Mouse (Mus musculus) forebrain, embryonic 13.5 days (tissue): ENCODE results near the gene Rps11. TPM values are rescaled to one million over a fixed set of nuclear protein-coding genes. Genes with fewer than 3 reads are reported as not detected.
A peak's percentile ranks its signal among the peaks of the same experiment; 100 is the strongest.

Experiments
- ATAC-seq: fragments of 200-750 bp; cut with Nextera tagmentation; 2 replicates; pipeline ENCODE4 v1.8.0; 2017
- H3K27ac ChIP-seq: fragments of 300-500 bp; sonication (generic); 2 replicates; pipeline ENCODE4 v1.5.1; 2015; ENCODE audit warnings: inconsistent platforms, mild to moderate bottlenecking, moderate library complexity
- H3K27me3 ChIP-seq: fragments of 300-500 bp; sonication (generic); 2 replicates; pipeline ENCODE4 v1.6.1; 2015; ENCODE audit warnings: mild to moderate bottlenecking, inconsistent platforms
- H3K36me3 ChIP-seq: fragments of 300-500 bp; sonication (generic); 2 replicates; pipeline ENCODE4 v1.6.1; 2015; ENCODE audit warnings: mild to moderate bottlenecking, inconsistent platforms; ENCODE audit not compliant: poor library complexity, severe bottlenecking
- H3K4me1 ChIP-seq: fragments of 300-500 bp; sonication (generic); 2 replicates; pipeline ENCODE4 v1.6.1; 2015; ENCODE audit warnings: inconsistent platforms
- H3K4me2 ChIP-seq: fragments of 300-500 bp; sonication (generic); 2 replicates; pipeline ENCODE4 v1.6.1; 2015; ENCODE audit warnings: inconsistent platforms, mild to moderate bottlenecking, moderate library complexity
- H3K4me3 ChIP-seq: fragments of 300-500 bp; sonication (generic); 2 replicates; pipeline ENCODE4 v1.5.1; 2015; ENCODE audit warnings: mild to moderate bottlenecking, inconsistent platforms
- H3K9ac ChIP-seq: fragments of 300-500 bp; sonication (generic); 2 replicates; pipeline ENCODE4 v1.6.1; 2015; ENCODE audit warnings: mild to moderate bottlenecking, inconsistent platforms
- H3K9me3 ChIP-seq: fragments of 300-500 bp; sonication (generic); replicated peaks from 2 replicates; pipeline ENCODE4 v1.6.1; 2016; ENCODE audit warnings: inconsistent platforms
- WGBS: fragments of 180-500 bp; shearing (Covaris S2); methylation state at CpG from one replicate; pipeline ENCODE4 v1.1.7; 2015; 5-methylcytosine and 5-hydroxymethylcytosine counted together
- microRNA counts: library from miRNA; unstranded; fragments of <30 nt; microRNA quantifications from one replicate; lab custom pipeline; 2016
- microRNA-seq: library from miRNA; unstranded; fragments of <30 nt; microRNA quantifications from one replicate; pipeline ENCODE4, GENCODE M21; 2016
- polyA plus RNA-seq: library from polyadenylated mRNA; unstranded; fragments of >200 nt; fragmentation: Nextera tagmentation; extraction: Ambion mirVana; gene quantifications from 2 replicates; pipeline ENCODE4 v1.2.1, GENCODE M21; 2015

Gene Rps11
- polyA plus RNA-seq, 1 experiment from 2014 or later: 1,406 TPM

DNA sequence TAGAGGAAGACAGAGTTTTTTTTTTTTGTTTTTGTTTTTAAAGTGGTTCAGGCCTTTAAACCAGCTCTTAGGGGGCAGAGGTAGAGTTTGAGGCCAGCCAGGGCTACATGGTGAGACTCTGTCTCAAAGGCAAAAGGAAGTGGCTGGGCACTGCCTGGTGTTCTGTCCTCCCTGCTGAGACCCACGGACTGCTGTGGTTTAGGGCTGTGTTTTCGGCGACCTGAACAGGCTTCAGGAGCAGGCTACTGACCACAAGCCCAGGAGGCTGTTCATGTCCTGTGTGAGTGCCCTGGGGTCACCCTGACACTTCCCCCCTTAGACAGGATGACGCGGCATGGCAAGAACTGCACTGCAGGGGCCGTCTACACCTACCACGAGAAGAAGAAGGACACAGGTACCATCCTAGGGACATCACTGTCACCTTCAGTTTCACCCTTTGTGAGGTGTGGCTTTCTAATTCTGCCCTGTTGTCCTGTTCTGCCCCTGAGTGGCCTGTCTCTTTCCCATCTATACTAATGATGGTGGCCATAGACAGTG is 51.0 kb downstream of the Rps11 start:
- no peaks in the 10 kb centered on the region for H3K4me1 ChIP-seq

More for the DNA sequence above, 51.0 kb downstream of the Rps11 start:
- Histone ChIP-seq H3K9me3 (no peaks in the 10 kb centered on the region), H3K27ac (no peak overlapping the region), H3K4me3 (no peak overlapping the region), H3K27me3 (no peaks in the 10 kb centered on the region), H3K36me3 (peaks cover 49% of the 10 kb centered on the region), H3K9ac (no peak overlapping the region), H3K4me2 (no peak overlapping the region)
- no peak for ATAC-seq
- 75% methylated on average over 7 of the region's 7 CpGs for WGBS

MicroRNAs within 50 kb of the gene (microRNA counts, 519-probe panel; counts per million panel counts)
- microRNA mmu-miR-150 (lab: Ali Mortazavi, UCI): 2,399 counts per million, percentile 61 among the panel's probes with 10 or more counts

Small RNAs within 50 kb of the gene (microRNA-seq; reads per million reads assigned to microRNA genes)
- gene Mir150 (20.7 reads per million, percentile 30 among the genes with 10 or more reads in this experiment), gene Mir5121 (11.3 reads per million, percentile 25 among the genes with 10 or more reads in this experiment), gene Mir7055 (not detected)

Other genes starting within 250 kb of the Rps11 start
- gene Med25, start 231.7 kb downstream of the Rps11 start, polyA plus RNA-seq: 145 and 165 TPM in 2 replicates
- 24.7 and 27.7 TPM in 2 replicates for gene Fuz, start 228.4 kb downstream of the Rps11 start, polyA plus RNA-seq
- gene Ap2a1, start 194.9 kb downstream of the Rps11 start, polyA plus RNA-seq: 81.7 and 87.2 TPM in 2 replicates
- gene Tsks, start 181.2 kb downstream of the Rps11 start, polyA plus RNA-seq: 0.20 TPM in 1 of 2 replicates, not detected in the other
- 40.2 and 43.1 TPM in 2 replicates for gene Cpt1c, start 149.6 kb downstream of the Rps11 start, polyA plus RNA-seq
- gene Prmt1, start 137.9 kb downstream of the Rps11 start, polyA plus RNA-seq: 815 and 859 TPM in 2 replicates
- 67.9 and 72.7 TPM in 2 replicates for gene Irf3, start 126.8 kb downstream of the Rps11 start, polyA plus RNA-seq
- gene Bcl2l12, start 125.7 kb downstream of the Rps11 start, polyA plus RNA-seq: 40.5 and 45.6 TPM in 2 replicates
- 35.8 and 38.9 TPM in 2 replicates for gene Scaf1, start 108.1 kb downstream of the Rps11 start, polyA plus RNA-seq
- 9.4 and 10.2 TPM in 2 replicates for gene Rras, start 106.5 kb downstream of the Rps11 start, polyA plus RNA-seq
- 14.9 and 17.2 TPM in 2 replicates for gene Prr12, start 71.6 kb downstream of the Rps11 start, polyA plus RNA-seq
- gene Nosip, start 62.0 kb downstream of the Rps11 start, polyA plus RNA-seq: 52.7 and 58.5 TPM in 2 replicates
- 14.7 and 14.8 TPM in 2 replicates for gene Prrg2, start 61.8 kb downstream of the Rps11 start, polyA plus RNA-seq
- 61.3 and 62.0 TPM in 2 replicates for gene Rcn3, start 32.2 kb downstream of the Rps11 start, polyA plus RNA-seq
- 8.0 and 9.9 TPM in 2 replicates for gene Fcgrt, start 20.6 kb downstream of the Rps11 start, polyA plus RNA-seq
- gene Rpl13a, start 4.3 kb upstream of the Rps11 start, polyA plus RNA-seq: 998 and 1,188 TPM in 2 replicates
- 0.13 and 0.31 TPM in 2 replicates for gene Gm45713, start 11.8 kb upstream of the Rps11 start, polyA plus RNA-seq
- 0.79 and 0.92 TPM in 2 replicates for gene Flt3l, start 12.0 kb upstream of the Rps11 start, polyA plus RNA-seq
- gene Pih1d1, start 29.9 kb upstream of the Rps11 start, polyA plus RNA-seq: 97.5 TPM in 2 replicates
- 35.6 and 36.4 TPM in 2 replicates for gene Aldh16a1, start 30.1 kb upstream of the Rps11 start, polyA plus RNA-seq
- gene Slc17a7, start 39.5 kb upstream of the Rps11 start, polyA plus RNA-seq: 9.3 and 14.2 TPM in 2 replicates
- gene Gfy, start 55.1 kb upstream of the Rps11 start, polyA plus RNA-seq: not detected in 2 replicates
- gene Pth2, start 56.6 kb upstream of the Rps11 start, polyA plus RNA-seq: not detected in 2 replicates
- 0.87 and 0.93 TPM in 2 replicates for gene Ccdc155, start 80.5 kb upstream of the Rps11 start, polyA plus RNA-seq
- 0.59 and 0.63 TPM in 2 replicates for gene Dkkl1, start 87.7 kb upstream of the Rps11 start, polyA plus RNA-seq
- 181 and 198 TPM in 2 replicates for gene Tead2, start 91.3 kb upstream of the Rps11 start, polyA plus RNA-seq
- 0.96 and 1.3 TPM in 2 replicates for gene Cd37, start 114.7 kb upstream of the Rps11 start, polyA plus RNA-seq
- 0.11 and 0.23 TPM in 2 replicates for gene Slc6a16, start 116.6 kb upstream of the Rps11 start, polyA plus RNA-seq
- gene Slc6a21, start 153.1 kb upstream of the Rps11 start, polyA plus RNA-seq: not detected in 2 replicates
- gene Trpm4, start 209.3 kb upstream of the Rps11 start, polyA plus RNA-seq: 5.0 and 6.4 TPM in 2 replicates
- 0.06 TPM in 1 of 2 replicates, not detected in the other for gene Hrc, start 210.9 kb upstream of the Rps11 start, polyA plus RNA-seq
- 12.0 and 12.7 TPM in 2 replicates for gene Ppfia3, start 242.6 kb upstream of the Rps11 start, polyA plus RNA-seq
- 2.9 and 4.5 TPM in 2 replicates for gene Lin7b, start 246.1 kb upstream of the Rps11 start, polyA plus RNA-seq